Mouse (Mus musculus): Measurements from ENCODE around the gene Adgrg7. TPM values are rescaled to one million over a fixed set of nuclear protein-coding genes. Genes with fewer than 3 reads are reported as not detected.

The Adgrg7 gene
- polyA plus RNA-seq, 1 experiment from 2014 or later = not detected

DNA sequence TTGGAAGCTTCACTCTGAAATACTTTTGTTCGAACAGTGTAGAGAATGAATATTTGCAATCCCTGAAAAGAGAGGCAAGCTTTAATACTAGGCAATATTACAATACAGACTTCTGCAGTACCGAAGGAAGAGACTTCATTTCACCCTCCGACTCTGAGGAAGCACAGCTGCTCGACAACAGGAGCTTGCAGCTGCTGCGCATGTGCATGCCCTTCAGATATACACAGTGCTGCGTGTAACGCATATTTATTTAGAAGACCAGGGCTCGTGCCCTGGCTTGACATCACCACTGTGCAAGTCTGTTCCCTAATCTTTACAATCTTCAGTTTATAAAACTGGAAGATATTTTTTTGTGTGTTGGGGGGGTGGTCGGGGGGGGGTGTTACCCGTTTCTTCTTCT, 70.7 kb downstream of the Adgrg7 start:
- Histone ChIP-seq H3K27me3 (ENCODE audit: insufficient read depth, low read length) (no peaks in the 10 kb centered on the region), H3K4me2 (peak overlapping the region; percentile 37; the same call in 1 of the 2 replicates), H3K9ac (no peak overlapping the region), H3K9me3 (ENCODE audit: low read depth, low read length) (no peaks in the 10 kb centered on the region), H3K36me3 (ENCODE audit: insufficient read depth) (no peaks in the 10 kb centered on the region), H3K27ac (ENCODE audit: low read depth) (no peak overlapping the region), H3K4me3 (ENCODE audit: low read depth, low read length) (no peak overlapping the region), H3K4me1 (ENCODE audit: insufficient read depth) (no peaks in the 10 kb centered on the region)
- peak; percentile 76 for DNase-seq
- peak; percentile 91 for ATAC-seq (ENCODE audit: insufficient read depth)
- no peak for TF ChIP-seq CTCF (IDR thresholded peaks at IDR 0.05; ENCODE audit: low read depth)
- WGBS = 37% methylated on average over 10 of the region's 10 CpGs

DNA sequence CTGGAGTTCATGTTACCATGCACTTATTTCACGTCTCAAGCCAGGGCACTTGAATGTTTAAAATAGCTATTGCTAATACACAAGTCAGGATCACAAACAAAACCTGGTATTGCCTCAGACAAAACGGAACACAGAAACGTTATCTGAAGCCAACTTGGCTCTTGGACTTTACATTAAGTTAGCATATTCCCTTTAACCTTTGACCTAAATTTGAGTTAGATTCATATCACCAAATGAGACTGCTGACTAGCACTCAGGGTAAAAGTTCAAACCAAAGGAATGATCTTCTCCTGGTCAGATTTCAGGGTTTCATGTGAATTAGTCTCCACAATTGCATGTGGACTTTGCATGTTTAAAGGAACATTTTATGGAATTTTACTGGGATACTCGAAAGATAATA, 73.3 kb downstream of the Adgrg7 start:
- Histone ChIP-seq H3K9me3 (ENCODE audit: low read depth, low read length) (no peaks in the 10 kb centered on the region), H3K9ac (no peak overlapping the region), H3K27me3 (ENCODE audit: insufficient read depth, low read length) (no peaks in the 10 kb centered on the region), H3K36me3 (ENCODE audit: insufficient read depth) (no peaks in the 10 kb centered on the region), H3K4me3 (ENCODE audit: low read depth, low read length) (no peak overlapping the region), H3K27ac (ENCODE audit: low read depth) (no peak overlapping the region), H3K4me1 (ENCODE audit: insufficient read depth) (no peaks in the 10 kb centered on the region), H3K4me2 (no peak overlapping the region)
- DNase-seq (no peak), ATAC-seq (ENCODE audit: insufficient read depth) (no peak)
- TF ChIP-seq CTCF (IDR thresholded peaks at IDR 0.05; ENCODE audit: low read depth) = no peak
- WGBS = 43% methylated on average over 4 of the region's 4 CpGs

DNA sequence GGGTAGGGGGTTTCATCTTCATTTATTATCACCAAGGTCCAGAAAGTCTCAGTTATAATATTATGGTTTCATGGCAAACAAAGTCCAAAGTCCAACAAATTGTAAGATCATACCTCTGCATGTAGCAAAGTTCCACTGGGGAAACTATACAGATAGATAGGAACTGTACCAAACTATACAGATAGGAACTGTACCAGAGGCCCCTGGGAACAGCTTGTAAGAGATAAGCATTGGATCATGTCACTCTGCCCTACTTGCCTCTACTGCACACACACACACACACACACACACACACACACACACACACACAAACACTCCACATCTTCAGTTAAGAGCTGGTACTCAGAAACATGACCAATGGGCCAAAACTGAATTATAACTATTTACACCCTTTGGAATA, 76.6 kb downstream of the Adgrg7 start:
- Histone ChIP-seq H3K4me1 (ENCODE audit: insufficient read depth) (peaks cover 12% of the 10 kb centered on the region; the same call in 1 of the 2 replicates), H3K27me3 (ENCODE audit: insufficient read depth, low read length) (no peaks in the 10 kb centered on the region), H3K4me3 (ENCODE audit: low read depth, low read length) (no peak overlapping the region), H3K9ac (no peak overlapping the region), H3K27ac (ENCODE audit: low read depth) (no peak overlapping the region), H3K9me3 (ENCODE audit: low read depth, low read length) (no peaks in the 10 kb centered on the region), H3K36me3 (ENCODE audit: insufficient read depth) (no peaks in the 10 kb centered on the region), H3K4me2 (no peak overlapping the region)
- DNase-seq (no peak), ATAC-seq (ENCODE audit: insufficient read depth) (no peak)
- TF ChIP-seq CTCF (IDR thresholded peaks at IDR 0.05; ENCODE audit: low read depth) = no peak

DNA sequence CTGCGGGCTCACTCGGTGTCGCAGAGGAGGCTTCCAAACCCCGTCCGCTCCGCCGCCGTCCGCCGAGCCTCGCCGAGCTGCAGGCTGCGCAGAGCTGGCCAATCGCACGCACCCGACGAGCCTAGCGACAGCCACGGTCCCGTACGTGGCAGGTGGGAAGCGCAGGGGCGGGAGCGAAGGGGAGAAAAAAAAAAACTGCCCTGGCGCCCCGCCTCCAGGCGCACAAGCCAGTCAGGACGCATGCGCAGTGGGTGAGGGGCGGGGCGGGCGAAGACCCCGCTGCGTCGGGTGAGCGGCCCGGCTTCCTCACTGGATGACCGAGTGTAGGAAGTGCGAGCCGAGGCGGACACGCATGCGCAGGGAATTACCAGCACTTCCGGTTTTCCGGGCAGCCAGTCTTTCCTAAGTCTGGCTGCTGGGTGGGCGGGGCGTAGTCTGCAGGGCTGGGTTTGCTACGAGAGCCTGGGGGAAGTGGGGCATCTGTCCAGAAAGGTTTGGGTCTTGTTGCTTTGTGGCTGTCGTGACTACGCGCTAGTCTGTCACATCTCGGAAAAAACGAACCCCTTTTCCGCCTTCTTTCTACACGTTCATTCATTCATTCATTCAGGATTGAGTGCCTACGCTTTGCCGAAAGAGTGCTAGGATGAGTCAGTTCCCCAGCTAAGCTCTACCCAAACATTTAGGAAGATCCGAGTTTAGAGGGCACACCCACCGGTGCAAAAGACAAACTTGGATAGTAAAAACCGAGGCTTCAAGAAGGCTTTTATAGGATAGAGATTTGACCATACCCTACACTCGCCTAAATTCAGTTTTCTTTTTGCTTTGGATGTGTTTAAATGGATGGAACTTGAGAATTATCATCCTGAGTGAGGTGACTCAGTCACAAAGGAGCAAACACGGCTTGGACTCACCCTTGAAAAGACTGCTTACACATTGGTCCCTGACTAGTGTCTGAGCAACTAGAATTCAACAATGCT, 78.1 kb downstream of the Adgrg7 start, which contains the start of gene Tfg:
Tfg (minus strand) TSS at position 227 of the 977 bp plus-strand sequence.
- H3K4me1 ChIP-seq (ENCODE audit: insufficient read depth) = peaks cover 12% of the 10 kb centered on the region; the same call in 1 of the 2 replicates
- H3K4me2 ChIP-seq = peak within 1 kb of the TSS; percentile 73
- under 1% methylated on average over 62 of the region's 62 CpGs for WGBS
- H3K4me3 ChIP-seq (ENCODE audit: low read depth, low read length) = peak within 1 kb of the TSS; percentile 77
- peak within 1 kb of the TSS; percentile 98 for H3K27ac ChIP-seq (ENCODE audit: low read depth)
- no peaks in the 10 kb centered on the region; the same call in 1 of the 2 replicates for H3K36me3 ChIP-seq (ENCODE audit: insufficient read depth)
- no peaks in the 10 kb centered on the region for H3K27me3 ChIP-seq (ENCODE audit: insufficient read depth, low read length)
- H3K9ac ChIP-seq = peak within 1 kb of the TSS; percentile 93
- ATAC-seq (ENCODE audit: insufficient read depth) (peak; percentile 98), DNase-seq (peak; percentile 100)
- TF ChIP-seq CTCF (IDR thresholded peaks at IDR 0.05; ENCODE audit: low read depth) = no peak
- no peaks in the 10 kb centered on the region for H3K9me3 ChIP-seq (ENCODE audit: low read depth, low read length)

DNA sequence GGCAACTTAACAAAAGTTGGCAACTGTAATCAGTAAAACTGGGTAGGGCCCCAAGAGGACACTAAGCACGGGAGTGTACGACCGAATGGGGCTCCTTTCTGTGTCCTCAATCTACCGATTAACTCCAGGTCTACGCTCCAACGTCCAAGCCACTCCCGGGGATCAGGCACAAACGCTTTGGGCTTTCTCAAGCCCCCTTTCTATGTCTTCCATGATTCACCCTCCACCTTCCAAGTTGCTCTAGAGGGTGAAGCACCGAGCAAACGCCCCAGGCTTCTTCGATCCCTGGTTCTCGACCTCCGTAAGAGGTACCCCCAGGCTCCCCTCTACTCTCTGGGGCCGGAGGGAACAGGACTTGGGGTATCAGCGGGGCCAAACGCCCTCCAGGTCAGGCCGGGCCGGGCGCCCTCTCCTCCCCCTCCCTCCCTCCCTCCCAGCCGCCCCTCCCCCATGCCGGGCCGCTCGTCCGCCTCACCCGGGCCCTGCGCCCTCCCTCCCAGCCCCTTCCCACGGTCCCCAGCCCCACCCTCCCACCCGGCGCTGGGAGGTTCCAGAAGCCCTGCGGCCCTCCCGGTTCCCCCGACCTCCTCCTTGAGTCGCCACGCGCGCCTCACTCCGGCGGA, 79.0 kb downstream of the Adgrg7 start:
- TF ChIP-seq CTCF (IDR thresholded peaks at IDR 0.05; ENCODE audit: low read depth) = no peak
- peaks cover 7% of the 10 kb centered on the region for H3K36me3 ChIP-seq (ENCODE audit: insufficient read depth)
- H3K9ac ChIP-seq = peak overlapping the region; percentile 93
- H3K4me3 ChIP-seq (ENCODE audit: low read depth, low read length) = peak overlapping the region; percentile 77
- H3K27ac ChIP-seq (ENCODE audit: low read depth) = peak overlapping the region; percentile 98
- 1% methylated on average over 36 of the region's 38 CpGs for WGBS
- H3K27me3 ChIP-seq (ENCODE audit: insufficient read depth, low read length) = no peaks in the 10 kb centered on the region
- H3K4me2 ChIP-seq = peak overlapping the region; percentile 64
- DNase-seq (peak; percentile 44), ATAC-seq (ENCODE audit: insufficient read depth) (peak; percentile 81)
- no peaks in the 10 kb centered on the region for H3K9me3 ChIP-seq (ENCODE audit: low read depth, low read length)
- peaks cover 12% of the 10 kb centered on the region; the same call in 1 of the 2 replicates for H3K4me1 ChIP-seq (ENCODE audit: insufficient read depth)

DNA sequence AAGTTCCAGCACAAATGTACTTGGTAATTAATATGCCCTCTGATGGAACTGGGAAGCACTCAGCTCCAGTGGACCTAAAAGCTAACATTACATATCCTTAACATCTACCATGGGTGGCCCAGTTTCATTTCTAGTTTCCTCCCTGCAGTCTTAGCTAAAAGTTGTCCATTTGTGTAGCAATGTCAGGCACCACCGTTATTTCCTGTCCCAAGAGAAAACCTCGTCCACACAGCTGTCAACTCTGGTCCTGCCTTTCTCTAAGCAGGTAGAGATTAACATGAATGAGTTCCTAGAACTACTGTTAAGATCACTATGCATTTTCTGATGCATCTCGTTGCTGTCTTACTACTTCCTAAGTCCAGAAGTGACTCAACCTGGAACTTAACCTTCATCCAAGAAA, 80.0 kb downstream of the Adgrg7 start:
- 52% methylated on average over 3 of the region's 3 CpGs for WGBS
- peaks cover 12% of the 10 kb centered on the region; the same call in 1 of the 2 replicates for H3K4me1 ChIP-seq (ENCODE audit: insufficient read depth)
- peak overlapping the region; percentile 64 for H3K4me2 ChIP-seq
- no peaks in the 10 kb centered on the region for H3K27me3 ChIP-seq (ENCODE audit: insufficient read depth, low read length)
- peak overlapping the region; percentile 77 for H3K4me3 ChIP-seq (ENCODE audit: low read depth, low read length)
- DNase-seq (no peak), ATAC-seq (ENCODE audit: insufficient read depth) (no peak)
- H3K9ac ChIP-seq = no peak overlapping the region; the same call in 1 of the 2 replicates
- peaks cover 17% of the 10 kb centered on the region for H3K36me3 ChIP-seq (ENCODE audit: insufficient read depth)
- H3K27ac ChIP-seq (ENCODE audit: low read depth) = no peak overlapping the region
- H3K9me3 ChIP-seq (ENCODE audit: low read depth, low read length) = no peaks in the 10 kb centered on the region
- no peak for TF ChIP-seq CTCF (IDR thresholded peaks at IDR 0.05; ENCODE audit: low read depth)

DNA sequence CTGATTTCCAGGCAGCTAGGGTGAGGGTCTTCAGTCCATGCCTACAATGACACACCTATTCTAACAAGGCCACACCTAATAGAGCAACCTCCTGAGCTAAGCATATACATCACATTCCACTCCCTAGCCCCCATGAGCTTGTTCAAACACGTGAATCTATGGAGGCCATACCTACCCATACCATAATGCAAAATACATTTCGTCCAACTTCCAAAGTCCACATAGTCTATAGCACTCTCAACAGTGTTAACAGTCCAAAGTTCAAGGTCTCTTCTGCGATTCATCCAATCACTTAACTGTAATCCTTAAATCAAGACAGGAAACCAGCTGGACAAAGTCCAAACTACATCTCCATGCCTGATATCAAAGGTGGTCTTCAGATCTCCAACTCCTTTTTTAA, 85.6 kb downstream of the Adgrg7 start:
- Histone ChIP-seq H3K9ac (no peak overlapping the region), H3K4me2 (no peak overlapping the region), H3K4me3 (ENCODE audit: low read depth, low read length) (no peak overlapping the region), H3K27me3 (ENCODE audit: insufficient read depth, low read length) (no peaks in the 10 kb centered on the region), H3K9me3 (ENCODE audit: low read depth, low read length) (no peaks in the 10 kb centered on the region), H3K36me3 (ENCODE audit: insufficient read depth) (peaks cover 52% of the 10 kb centered on the region), H3K4me1 (ENCODE audit: insufficient read depth) (0 out of 2 replicates have a peak, but pooled peaks cover 1% of the 10 kb centered on the region), H3K27ac (ENCODE audit: low read depth) (no peak overlapping the region)
- no peak for TF ChIP-seq CTCF (IDR thresholded peaks at IDR 0.05; ENCODE audit: low read depth)
- ATAC-seq (ENCODE audit: insufficient read depth) = no peak
- no peak for DNase-seq
- WGBS = 91% methylated on average over 3 of the region's 3 CpGs

Measured in lung, embryonic 14.5 days (tissue).